ENCODE assay signal across 9 mouse cellular contexts in genomic region chr6:30205587-30206202, GRCm38 (mm10).
DNase-seq lines count a peak whose midpoint lies in the region; ATAC-seq and TF ChIP-seq lines count a peak whose summit lies in the region.
"Had no signal": no experiment of that assay in that cellular context is flagged by ENCODE, and none has a peak within 500 bp of the region (broad histone marks: within the 10 kb centered on the region; RNA-seq: fewer than 3 reads in every experiment).

No protein-coding gene starts in this region.

- peak overlapping the region; percentile 48 for H3K4me3 ChIP-seq in ES-Bruce4 (ENCODE audit: low read depth, low read length)
- no peak overlapping the region for H3K4me3 ChIP-seq in forebrain, embryonic 11.5 days (ENCODE audit: low read depth, low read length)
- peak overlapping the region; percentile 28 for H3K4me3 ChIP-seq in heart, embryonic 15.5 days
- no peak overlapping the region for H3K4me3 ChIP-seq in liver, embryonic 15.5 days (replicated peaks)
- no peak overlapping the region for H3K4me3 ChIP-seq in neural tube, embryonic 11.5 days (ENCODE audit: low read depth, low read length)
- H3K4me3 ChIP-seq in stomach, postnatal 0 days (ENCODE audit: low read depth, low read length), result peak overlapping the region; percentile 17; the same call in 1 of the 2 replicates

- TF ChIP-seq POLR2A in ES-Bruce4 (IDR thresholded peaks at IDR 0.05; ENCODE audit: insufficient read depth, low read length), result no peak

- peak; percentile 83 for ATAC-seq in forebrain, embryonic 11.5 days (replicated peaks; ENCODE audit: low FRiP score)
- ATAC-seq in heart, embryonic 15.5 days (replicated peaks; ENCODE audit: insufficient number of reproducible peaks, insufficient read depth, low FRiP score, low read depth), result peak; percentile 48
- peak; percentile 56 for ATAC-seq in liver, embryonic 15.5 days (ENCODE audit: insufficient read depth)
- ATAC-seq in neural tube, embryonic 11.5 days (ENCODE audit: insufficient read depth, low FRiP score, low TSS enrichment), result peak; percentile 80
- peak; percentile 86 for ATAC-seq in stomach, postnatal 0 days (ENCODE audit: low FRiP score, low TSS enrichment)

- H3K36me3 ChIP-seq in ES-Bruce4 (ENCODE audit: control insufficient read depth, insufficient read depth, low read length, poor library complexity, severe bottlenecking), result no peaks in the 10 kb centered on the region
- no peaks in the 10 kb centered on the region for H3K36me3 ChIP-seq in forebrain, embryonic 11.5 days (ENCODE audit: control insufficient read depth, insufficient read depth, low read length)
- no peaks in the 10 kb centered on the region for H3K36me3 ChIP-seq in heart, embryonic 15.5 days
- no peaks in the 10 kb centered on the region for H3K36me3 ChIP-seq in liver, embryonic 15.5 days (replicated peaks)
- H3K36me3 ChIP-seq in neural tube, embryonic 11.5 days (ENCODE audit: control insufficient read depth, insufficient read depth, low read length), result no peaks in the 10 kb centered on the region
- no peaks in the 10 kb centered on the region for H3K36me3 ChIP-seq in stomach, postnatal 0 days (ENCODE audit: control insufficient read depth, insufficient read depth, low read length)

- TF ChIP-seq EP300 in ES-Bruce4 (IDR thresholded peaks at IDR 0.05; ENCODE audit: insufficient read depth, low read depth, low read length), result 0 out of 2 replicates have a peak, but pooled peaks have one; percentile 20
- no peak for TF ChIP-seq EP300 in stomach, postnatal 0 days (optimal IDR thresholded peaks at IDR 0.05)

- 0 out of 2 replicates have a peak overlapping the region, but pooled peaks have one; percentile 25 for H3K9ac ChIP-seq in ES-Bruce4 (ENCODE audit: low read depth, poor library complexity, severe bottlenecking)
- peak overlapping the region; percentile 27; the same call in 1 of the 2 replicates for H3K9ac ChIP-seq in forebrain, embryonic 11.5 days (ENCODE audit: low read length)
- H3K9ac ChIP-seq in heart, embryonic 15.5 days, result peak overlapping the region; percentile 50
- H3K9ac ChIP-seq in liver, embryonic 15.5 days, result peak overlapping the region; percentile 23; the same call in 1 of the 2 replicates
- 0 out of 2 replicates have a peak overlapping the region, but pooled peaks have one; percentile 1 for H3K9ac ChIP-seq in neural tube, embryonic 11.5 days (ENCODE audit: low read length)
- 0 out of 2 replicates have a peak overlapping the region, but pooled peaks have one; percentile 13 for H3K9ac ChIP-seq in stomach, postnatal 0 days (ENCODE audit: low read length)

- 7% methylated on average over 30 of the region's 30 CpGs for WGBS in forebrain, embryonic 11.5 days
- 7% methylated on average over 30 of the region's 30 CpGs for WGBS in heart, embryonic 15.5 days
- WGBS in liver, embryonic 15.5 days (ENCODE audit: insufficient replicate concordance), result 5% methylated on average over 30 of the region's 30 CpGs
- 7% methylated on average over 30 of the region's 30 CpGs for WGBS in neural tube, embryonic 11.5 days
- 8% methylated on average over 30 of the region's 30 CpGs for WGBS in stomach, postnatal 0 days

- H3K4me1 ChIP-seq in ES-Bruce4 (ENCODE audit: control insufficient read depth, insufficient read depth, low read length), result no peaks in the 10 kb centered on the region
- H3K4me1 ChIP-seq in forebrain, embryonic 11.5 days (replicated peaks; ENCODE audit: control insufficient read depth, insufficient read depth, low read length), result 0 out of 2 replicates have a peak, but pooled peaks cover 2% of the 10 kb centered on the region
- peaks cover 3% of the 10 kb centered on the region; the same call in 1 of the 2 replicates for H3K4me1 ChIP-seq in heart, embryonic 15.5 days (replicated peaks)
- peaks cover 20% of the 10 kb centered on the region for H3K4me1 ChIP-seq in liver, embryonic 15.5 days (replicated peaks)
- no peaks in the 10 kb centered on the region for H3K4me1 ChIP-seq in neural tube, embryonic 11.5 days (ENCODE audit: control insufficient read depth, insufficient read depth, low read length)
- no peaks in the 10 kb centered on the region for H3K4me1 ChIP-seq in stomach, postnatal 0 days (replicated peaks; ENCODE audit: control insufficient read depth, insufficient read depth)

- peak overlapping the region; percentile 49 for H3K4me2 ChIP-seq in forebrain, embryonic 11.5 days (ENCODE audit: low read depth, low read length, severe bottlenecking)
- H3K4me2 ChIP-seq in heart, embryonic 15.5 days, result peak overlapping the region; percentile 61
- H3K4me2 ChIP-seq in liver, embryonic 15.5 days, result peak overlapping the region; percentile 46
- H3K4me2 ChIP-seq in neural tube, embryonic 11.5 days (ENCODE audit: low read depth), result peak overlapping the region; percentile 32
- H3K4me2 ChIP-seq in stomach, postnatal 0 days (replicated peaks; ENCODE audit: low read depth), result peak overlapping the region; percentile 53

- TF ChIP-seq CTCF in ES-Bruce4 (IDR thresholded peaks at IDR 0.05; ENCODE audit: low read depth, low read length), result peak; percentile 87
- TF ChIP-seq CTCF in stomach, postnatal 0 days (IDR thresholded peaks at IDR 0.05; ENCODE audit: low read depth), result peak; percentile 94

- H3K27ac ChIP-seq in ES-Bruce4 (ENCODE audit: insufficient read depth, low read length), result no peak overlapping the region
- H3K27ac ChIP-seq in forebrain, embryonic 11.5 days (ENCODE audit: low read depth, low read length), result no peak overlapping the region
- H3K27ac ChIP-seq in heart, embryonic 15.5 days, result no peak overlapping the region
- no peak overlapping the region for H3K27ac ChIP-seq in liver, embryonic 15.5 days (replicated peaks)
- no peak overlapping the region for H3K27ac ChIP-seq in neural tube, embryonic 11.5 days (ENCODE audit: low read depth, low read length)
- H3K27ac ChIP-seq in stomach, postnatal 0 days (replicated peaks), result no peak overlapping the region
- H3K27ac ChIP-seq: macrophage had no signal

- H3K27me3 ChIP-seq in ES-Bruce4 (ENCODE audit: control insufficient read depth, insufficient read depth, low read length, poor library complexity, severe bottlenecking), result no peaks in the 10 kb centered on the region
- no peaks in the 10 kb centered on the region for H3K27me3 ChIP-seq in forebrain, embryonic 11.5 days (ENCODE audit: control insufficient read depth, insufficient read depth, low read length)
- H3K27me3 ChIP-seq in heart, embryonic 15.5 days, result no peaks in the 10 kb centered on the region
- H3K27me3 ChIP-seq in liver, embryonic 15.5 days, result peaks cover 8% of the 10 kb centered on the region; the same call in 1 of the 2 replicates
- no peaks in the 10 kb centered on the region for H3K27me3 ChIP-seq in neural tube, embryonic 11.5 days (ENCODE audit: control insufficient read depth, insufficient read depth, low read length)
- no peaks in the 10 kb centered on the region for H3K27me3 ChIP-seq in stomach, postnatal 0 days (ENCODE audit: control insufficient read depth, insufficient read depth, low read length)

- H3K9me3 ChIP-seq in ES-Bruce4 (replicated peaks; ENCODE audit: control insufficient read depth, insufficient read depth, low read length, poor library complexity, severe bottlenecking), result no peaks in the 10 kb centered on the region
- H3K9me3 ChIP-seq in forebrain, embryonic 11.5 days (ENCODE audit: control insufficient read depth, low read length), result no peaks in the 10 kb centered on the region
- H3K9me3 ChIP-seq in heart, embryonic 15.5 days (replicated peaks), result no peaks in the 10 kb centered on the region
- H3K9me3 ChIP-seq in liver, embryonic 15.5 days (replicated peaks), result no peaks in the 10 kb centered on the region; the same call in 1 of the 2 replicates
- no peaks in the 10 kb centered on the region for H3K9me3 ChIP-seq in neural tube, embryonic 11.5 days (ENCODE audit: control insufficient read depth, low read length)
- H3K9me3 ChIP-seq in stomach, postnatal 0 days (ENCODE audit: control insufficient read depth, low read length), result no peaks in the 10 kb centered on the region

- DNase-seq in c-Kit-positive CD71-negative TER-119-negative erythroid progenitor cells, embryonic 14.5 days (ENCODE audit: low read depth), result peak; percentile 34
- DNase-seq in forebrain, embryonic 11.5 days (ENCODE audit: low spot score), result peak; percentile 90
- DNase-seq in kidney, postnatal 10 days, result peak; percentile 88
- DNase-seq in neural tube, embryonic 11.5 days (ENCODE audit: low spot score), result peak; percentile 87
- DNase-seq in stomach, postnatal 0 days (ENCODE audit: low spot score), result peak; percentile 79

Comparison
In these comparisons a context has a peak if more than half of its experiments do, and no peak if none do; other contexts are left out.
1. H3K4me3 ChIP-seq: peak in ES-Bruce4 (single experiment), heart, embryonic 15.5 days (single experiment) and stomach, postnatal 0 days (single experiment); none in forebrain, embryonic 11.5 days (single experiment), liver, embryonic 15.5 days (single experiment) and neural tube, embryonic 11.5 days (single experiment).
2. DNase-seq: peak in every context shown above with its lines; median percentile 90 in forebrain, embryonic 11.5 days; 88 in kidney, postnatal 10 days; 87 in neural tube, embryonic 11.5 days; 79 in stomach, postnatal 0 days; 34 in c-Kit-positive CD71-negative TER-119-negative erythroid progenitor cells, embryonic 14.5 days.
3. Peak in every context shown above with its lines, with median percentiles within 50 percentile points of each other: H3K9ac ChIP-seq, ATAC-seq and H3K4me2 ChIP-seq.